In genomic region chr12:80112852-80113551, GRCm38 (mm10) we compare ENCODE assay signal across 8 mouse cellular contexts. TPM values are rescaled to one million over a fixed set of nuclear protein-coding genes. Genes with fewer than 3 reads are reported as not detected.
DNase-seq lines count a peak whose midpoint lies in the region; ATAC-seq and TF ChIP-seq lines count a peak whose summit lies in the region.

Gene Zfp36l1 (minus strand): TSS chr12:80113013.

- TF ChIP-seq POLR2A in olfactory bulb, adult 2 months (IDR thresholded peaks at IDR 0.05; ENCODE audit: insufficient read depth, low read depth, low read length): peak; percentile 86

- DNase-seq in adrenal gland, postnatal 4 days (ENCODE audit: low spot score in 2 of 2): peak; percentile 88 to 90
- peak; percentile 97 for DNase-seq in heart, postnatal 10 days
- DNase-seq in kidney, postnatal 4 days: peak; percentile 95 to 97
- peak; percentile 98 for DNase-seq in lung, embryonic 14.5 days
- DNase-seq in thymus, postnatal 10 days (ENCODE audit: low spot score in 2 of 2): peak; percentile 94 to 97

- H3K4me3 ChIP-seq in forebrain, embryonic 12.5 days (replicated peaks): peak within 1 kb of the TSS; percentile 72
- peak within 1 kb of the TSS; percentile 96 for H3K4me3 ChIP-seq in lung, embryonic 14.5 days (ENCODE audit: low read depth, low read length)
- peak within 1 kb of the TSS; percentile 44 for H3K4me3 ChIP-seq in olfactory bulb, adult 2 months (ENCODE audit: insufficient read depth, low read depth, low read length)

- WGBS in forebrain, embryonic 12.5 days: under 1% methylated on average over 37 of the region's 42 CpGs
- WGBS in lung, embryonic 14.5 days: under 1% methylated on average over 42 of the region's 42 CpGs
- under 1% methylated on average over 39 of the region's 42 CpGs for WGBS in olfactory bulb, adult 2 months

- H3K9me3 ChIP-seq in forebrain, embryonic 12.5 days: no peaks in the 10 kb centered on the region
- H3K9me3 ChIP-seq in lung, embryonic 14.5 days (ENCODE audit: low read depth, low read length): no peaks in the 10 kb centered on the region

- intact Hi-C loops in heart, postnatal 10 days (cut with DNase I): loop anchor here (5.0 kb wide), 4 partner anchors 111 to 321 kb away; no protein-coding TSS in a partner anchor

- peaks cover 50% of the 10 kb centered on the region for H3K4me1 ChIP-seq in forebrain, embryonic 12.5 days
- peaks cover 6% of the 10 kb centered on the region; the same call in 1 of the 2 replicates for H3K4me1 ChIP-seq in lung, embryonic 14.5 days (ENCODE audit: insufficient read depth)
- H3K4me1 ChIP-seq in olfactory bulb, adult 2 months (ENCODE audit: control insufficient read depth, insufficient read depth, low read length): peaks cover 18% of the 10 kb centered on the region

- peak within 1 kb of the TSS; percentile 96 for H3K9ac ChIP-seq in forebrain, embryonic 12.5 days
- peak within 1 kb of the TSS; percentile 100 for H3K9ac ChIP-seq in lung, embryonic 14.5 days

- H3K36me3 ChIP-seq in forebrain, embryonic 12.5 days (replicated peaks): peaks cover 11% of the 10 kb centered on the region
- peaks cover 31% of the 10 kb centered on the region for H3K36me3 ChIP-seq in lung, embryonic 14.5 days (ENCODE audit: insufficient read depth)

- 0 out of 2 replicates have a peak, but pooled peaks cover 3% of the 10 kb centered on the region for H3K27me3 ChIP-seq in forebrain, embryonic 12.5 days
- H3K27me3 ChIP-seq in lung, embryonic 14.5 days (ENCODE audit: insufficient read depth, low read length): no peaks in the 10 kb centered on the region

- H3K27ac ChIP-seq in forebrain, embryonic 12.5 days: peak within 1 kb of the TSS; percentile 97
- peak within 1 kb of the TSS; percentile 99 for H3K27ac ChIP-seq in lung, embryonic 14.5 days (ENCODE audit: low read depth)
- H3K27ac ChIP-seq in olfactory bulb, adult 2 months (ENCODE audit: insufficient read depth, low read depth, low read length): peak within 1 kb of the TSS; percentile 65

- no peak for TF ChIP-seq CTCF in lung, embryonic 14.5 days (IDR thresholded peaks at IDR 0.05; ENCODE audit: low read depth)
- no peak for TF ChIP-seq CTCF in olfactory bulb, adult 2 months (IDR thresholded peaks at IDR 0.05; ENCODE audit: insufficient read depth, low read depth, low read length)

- ATAC-seq in CD4-positive, CD25-positive, alpha-beta regulatory T cell, adult 4 months: peak; percentile 52
- ATAC-seq in forebrain, embryonic 12.5 days (ENCODE audit: low FRiP score): peak; percentile 54
- ATAC-seq in lung, embryonic 14.5 days (ENCODE audit: insufficient read depth): peak; percentile 68

- H3K4me2 ChIP-seq in forebrain, embryonic 12.5 days: peak within 1 kb of the TSS; percentile 94
- peak within 1 kb of the TSS; percentile 98 for H3K4me2 ChIP-seq in lung, embryonic 14.5 days

RNA-seq across cellular contexts. Expression of gene Zfp36l1, which starts in this region (rescaled TPM):
- polyA plus RNA-seq in CD4-positive, CD25-positive, alpha-beta regulatory T cell, adult 4 months (2017; shearing (Covaris generic)): 100 to 1,000 TPM; 139 to 188 TPM
- total RNA-seq in adrenal gland, postnatal 4 days (2021): 100 to 1,000 TPM; 264 to 275 TPM
- polyA plus RNA-seq in forebrain, embryonic 12.5 days (2016; fragmentation: Nextera tagmentation; extraction: Ambion mirVana): 91.5 and 96.5 TPM in 2 replicates
- 100 to 1,000 TPM; 126 to 152 TPM for total RNA-seq in heart, postnatal 10 days (2021)
- 190 and 192 TPM in 2 replicates for polyA plus RNA-seq in lung, embryonic 14.5 days (2014; fragmentation: Nextera tagmentation; extraction: Ambion mirVana)
- polyA plus RNA-seq in olfactory bulb, adult 2 months (2012; ENCODE audit: insufficient read depth, insufficient read length, low replicate concordance, missing spikeins): not detected in 2 replicates

Comparison
In these comparisons a context has a peak if more than half of its experiments do, and no peak if none do; other contexts are left out.
1. Peak in every context shown above with its lines: DNase-seq, ATAC-seq, H3K4me3 ChIP-seq and H3K27ac ChIP-seq.
2. H3K4me3 ChIP-seq: peak in every context shown above with its lines; median percentile 96 in lung, embryonic 14.5 days; 72 in forebrain, embryonic 12.5 days; 44 in olfactory bulb, adult 2 months.